Mouse (Mus musculus) heart, postnatal 0 days (tissue): ENCODE data around the gene 4932414N04Rik.

Experiments used
- CTCF ChIP-seq: IDR thresholded peaks from 2 replicates; pipeline ENCODE4 v1.5.1; 2016; ENCODE audit warnings: antibody characterized with exemption, control low read depth, low read depth
- EP300 ChIP-seq: IDR thresholded peaks from 2 replicates; pipeline ENCODE4 v1.6.1; 2016; ENCODE audit warnings: antibody characterized with exemption, low read depth

DNA sequence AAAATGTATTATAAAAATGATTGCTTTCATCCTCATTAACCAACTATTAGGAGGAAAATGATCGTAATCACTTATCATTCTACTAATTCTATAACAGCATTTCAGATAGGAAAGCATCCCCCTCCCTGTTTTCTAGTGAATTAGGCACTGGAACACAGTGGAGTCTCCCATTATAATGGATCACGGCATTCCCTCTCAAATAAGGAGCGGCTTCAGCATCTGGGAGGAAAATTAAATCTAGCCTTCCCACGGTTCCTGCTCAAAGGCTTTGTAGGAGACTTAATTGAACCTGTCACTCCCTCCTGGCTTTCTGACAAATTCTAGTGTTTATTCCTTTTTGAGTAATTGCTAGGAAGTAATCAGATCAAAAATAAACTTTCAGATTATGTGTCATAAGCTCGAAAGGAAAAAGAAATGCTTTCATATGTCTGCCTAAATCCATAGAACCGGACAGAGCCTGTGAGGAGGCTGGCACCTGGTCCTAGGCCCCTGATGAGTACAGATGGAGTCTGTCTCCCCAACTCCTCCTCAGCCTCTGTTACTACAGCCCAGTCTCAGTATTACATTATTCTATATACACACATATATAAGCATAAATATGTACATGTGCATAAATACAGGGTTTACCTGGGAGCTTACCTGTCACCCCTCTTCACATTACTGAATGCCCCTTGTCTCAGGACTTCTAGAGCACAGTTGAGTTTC, 111.1 kb downstream of the 4932414N04Rik start:
- TF ChIP-seq CTCF (no peak), EP300 (no peak)
